Mouse (Mus musculus) adrenal gland (tissue): Measurements from ENCODE around the gene Cyfip2.

Experiments used
- intact Hi-C: fragments of 180-260 bp; cut with DNase I; formaldehyde crosslinking; loops from one replicate; pipeline ENCODE4 v1.15.1; 2025

Cyfip2 gene

GRCm38 (mm10) chr11:46278709-46279108 is 34.0 kb downstream of the Cyfip2 start:
- intact Hi-C loops = no loop called here

- intact Hi-C loops = no loop called here
Observed at GRCm38 (mm10) chr11:46278140-46278539, 34.5 kb downstream of the Cyfip2 start.

- intact Hi-C loops = no loop called here
Observed at GRCm38 (mm10) chr11:46276778-46277177, 35.9 kb downstream of the Cyfip2 start.

- intact Hi-C loops = no loop called here
Observed at GRCm38 (mm10) chr11:46276168-46276567, 36.5 kb downstream of the Cyfip2 start.

- intact Hi-C loops = no loop called here
Observed at GRCm38 (mm10) chr11:46275302-46275701, 37.4 kb downstream of the Cyfip2 start.

GRCm38 (mm10) chr11:46273969-46274368 is 38.7 kb downstream of the Cyfip2 start:
- intact Hi-C loops = loop anchor here (5.0 kb wide), 1 partner anchor 38 kb away; the partner anchor contains the start of gene Cyfip2

- intact Hi-C loops = loop anchor here (5.0 kb wide), 1 partner anchor 40 kb away; the partner anchor contains the start of gene Cyfip2
Observed at GRCm38 (mm10) chr11:46272058-46272681, 40.5 kb downstream of the Cyfip2 start.

GRCm38 (mm10) chr11:46269893-46270292 is 42.8 kb downstream of the Cyfip2 start:
- intact Hi-C loops = loop anchor here (5.0 kb wide), 3 partner anchors 42 to 162 kb away; partner anchors contain the start of gene Cyfip2

GRCm38 (mm10) chr11:46269391-46269790 is 43.3 kb downstream of the Cyfip2 start:
- intact Hi-C loops = loop anchor here (5.0 kb wide), 2 partner anchors 58 to 163 kb away; no protein-coding TSS in a partner anchor

GRCm38 (mm10) chr11:46268991-46269390 is 43.7 kb downstream of the Cyfip2 start:
- intact Hi-C loops = loop anchor here (5.0 kb wide), 2 partner anchors 58 to 163 kb away; no protein-coding TSS in a partner anchor

GRCm38 (mm10) chr11:46265031-46265786 is 47.5 kb downstream of the Cyfip2 start:
- intact Hi-C loops = loop anchor here (5.0 kb wide), 2 partner anchors 62 to 167 kb away; no protein-coding TSS in a partner anchor

GRCm38 (mm10) chr11:46264584-46264983 is 48.1 kb downstream of the Cyfip2 start:
- intact Hi-C loops = no loop called here

GRCm38 (mm10) chr11:46263291-46263690 is 49.4 kb downstream of the Cyfip2 start:
- intact Hi-C loops = no loop called here

- intact Hi-C loops = no loop called here
Observed at GRCm38 (mm10) chr11:46262854-46263253, 49.8 kb downstream of the Cyfip2 start.

GRCm38 (mm10) chr11:46258749-46259148 is 53.9 kb downstream of the Cyfip2 start:
- intact Hi-C loops = no loop called here

- intact Hi-C loops = no loop called here
Observed at GRCm38 (mm10) chr11:46258207-46258606, 54.5 kb downstream of the Cyfip2 start.

- intact Hi-C loops = no loop called here
Observed at GRCm38 (mm10) chr11:46255291-46255690, 57.4 kb downstream of the Cyfip2 start.

GRCm38 (mm10) chr11:46251994-46252393 is 60.7 kb downstream of the Cyfip2 start:
- intact Hi-C loops = no loop called here

- intact Hi-C loops = no loop called here
Observed at GRCm38 (mm10) chr11:46248352-46248751, 64.3 kb downstream of the Cyfip2 start.

GRCm38 (mm10) chr11:46246393-46246792 is 66.3 kb downstream of the Cyfip2 start:
- intact Hi-C loops = no loop called here

GRCm38 (mm10) chr11:46245926-46246325 is 66.7 kb downstream of the Cyfip2 start:
- intact Hi-C loops = no loop called here
